12 mouse cellular contexts compared by ENCODE assay signal in the genomic region with DNA sequence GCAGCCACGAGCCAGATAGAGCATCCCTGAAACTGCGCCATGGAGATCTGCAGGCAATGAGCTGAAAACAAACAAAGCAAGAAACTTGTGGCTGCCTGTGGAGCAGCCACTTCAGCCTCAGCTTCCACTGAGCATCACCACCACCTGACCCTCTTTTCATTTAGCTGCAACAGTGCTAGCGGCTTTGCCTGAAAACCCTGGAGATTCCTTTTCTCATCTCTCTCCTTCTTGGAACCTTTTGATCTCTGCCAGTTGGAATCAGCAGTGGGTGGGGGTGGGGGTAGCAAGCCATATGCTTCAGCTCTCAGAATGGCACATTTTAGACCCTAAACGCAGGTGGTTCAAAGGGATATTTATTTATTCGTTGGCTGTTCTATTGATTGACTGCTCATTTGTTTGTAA.
DNase-seq lines count a peak whose midpoint lies in the region; ATAC-seq and TF ChIP-seq lines count a peak whose summit lies in the region.
"Had no signal": no experiment of that assay in that cellular context is flagged by ENCODE, and none has a peak within 500 bp of the region (broad histone marks: within the 10 kb centered on the region; RNA-seq: fewer than 3 reads in every experiment).

No protein-coding gene starts in this region.

- TF ChIP-seq CTCF in forebrain, postnatal 0 days (IDR thresholded peaks at IDR 0.05; ENCODE audit: low read depth), result no peak
- no peak for TF ChIP-seq CTCF in midbrain, postnatal 0 days (IDR thresholded peaks at IDR 0.05)

- H3K36me3 ChIP-seq in hindbrain, embryonic 13.5 days, result no peaks in the 10 kb centered on the region
- H3K36me3 ChIP-seq in hindbrain, embryonic 10.5 days, result no peaks in the 10 kb centered on the region
- no peaks in the 10 kb centered on the region for H3K36me3 ChIP-seq in forebrain, postnatal 0 days (ENCODE audit: insufficient read depth)
- H3K36me3 ChIP-seq in midbrain, postnatal 0 days (ENCODE audit: insufficient read depth, low read length), result no peaks in the 10 kb centered on the region
- H3K36me3 ChIP-seq in heart, embryonic 12.5 days, result no peaks in the 10 kb centered on the region

- H3K9me3 ChIP-seq in hindbrain, embryonic 13.5 days, result no peaks in the 10 kb centered on the region
- no peaks in the 10 kb centered on the region for H3K9me3 ChIP-seq in hindbrain, embryonic 10.5 days
- H3K9me3 ChIP-seq in forebrain, postnatal 0 days (ENCODE audit: low read length), result no peaks in the 10 kb centered on the region
- no peaks in the 10 kb centered on the region for H3K9me3 ChIP-seq in midbrain, postnatal 0 days (ENCODE audit: low read length)
- H3K9me3 ChIP-seq in heart, embryonic 12.5 days (replicated peaks), result no peaks in the 10 kb centered on the region

- H3K27me3 ChIP-seq in hindbrain, embryonic 13.5 days, result no peaks in the 10 kb centered on the region
- H3K27me3 ChIP-seq in hindbrain, embryonic 10.5 days (ENCODE audit: insufficient read depth, poor library complexity, severe bottlenecking), result no peaks in the 10 kb centered on the region
- H3K27me3 ChIP-seq in forebrain, postnatal 0 days (ENCODE audit: insufficient read depth, low read length), result no peaks in the 10 kb centered on the region
- no peaks in the 10 kb centered on the region for H3K27me3 ChIP-seq in midbrain, postnatal 0 days (ENCODE audit: insufficient read depth, low read length)
- no peaks in the 10 kb centered on the region for H3K27me3 ChIP-seq in heart, embryonic 12.5 days (replicated peaks)

- no peak overlapping the region for H3K4me3 ChIP-seq in hindbrain, embryonic 13.5 days
- H3K4me3 ChIP-seq in hindbrain, embryonic 10.5 days, result no peak overlapping the region
- H3K4me3 ChIP-seq in forebrain, postnatal 0 days (ENCODE audit: low read depth, low read length), result no peak overlapping the region
- H3K4me3 ChIP-seq in midbrain, postnatal 0 days (ENCODE audit: low read depth, low read length), result no peak overlapping the region
- H3K4me3 ChIP-seq in heart, embryonic 12.5 days, result no peak overlapping the region

- H3K27ac ChIP-seq in hindbrain, embryonic 13.5 days, result peak overlapping the region; percentile 55; the same call in 1 of the 2 replicates
- no peak overlapping the region for H3K27ac ChIP-seq in hindbrain, embryonic 10.5 days
- H3K27ac ChIP-seq in forebrain, postnatal 0 days (ENCODE audit: low read depth, low read length), result no peak overlapping the region
- H3K27ac ChIP-seq in midbrain, postnatal 0 days (ENCODE audit: low read depth, low read length), result no peak overlapping the region
- no peak overlapping the region for H3K27ac ChIP-seq in heart, embryonic 12.5 days (ENCODE audit: poor library complexity, severe bottlenecking)

- H3K9ac ChIP-seq in hindbrain, embryonic 13.5 days, result no peak overlapping the region
- no peak overlapping the region for H3K9ac ChIP-seq in forebrain, postnatal 0 days
- H3K9ac ChIP-seq in midbrain, postnatal 0 days (replicated peaks; ENCODE audit: low read length, poor library complexity, severe bottlenecking), result no peak overlapping the region
- H3K9ac ChIP-seq in heart, embryonic 12.5 days, result no peak overlapping the region

- H3K4me1 ChIP-seq in hindbrain, embryonic 13.5 days (replicated peaks), result peaks cover 14% of the 10 kb centered on the region
- H3K4me1 ChIP-seq in hindbrain, embryonic 10.5 days (replicated peaks), result peaks cover 9% of the 10 kb centered on the region
- H3K4me1 ChIP-seq in forebrain, postnatal 0 days (ENCODE audit: insufficient read depth), result peaks cover 12% of the 10 kb centered on the region
- 0 out of 2 replicates have a peak, but pooled peaks cover 9% of the 10 kb centered on the region for H3K4me1 ChIP-seq in midbrain, postnatal 0 days (ENCODE audit: insufficient read depth, low read length)
- H3K4me1 ChIP-seq in heart, embryonic 12.5 days (replicated peaks), result no peaks in the 10 kb centered on the region

- peak; percentile 40; the same call in 1 of the 2 replicates for ATAC-seq in hindbrain, embryonic 13.5 days (ENCODE audit: low FRiP score)
- peak; percentile 66; the same call in 1 of the 2 replicates for ATAC-seq in forebrain, postnatal 0 days
- ATAC-seq in midbrain, postnatal 0 days (ENCODE audit: low FRiP score), result no peak
- ATAC-seq in heart, embryonic 12.5 days (ENCODE audit: insufficient number of reproducible peaks, low FRiP score), result no peak
- ATAC-seq: CD4-positive, CD25-positive, alpha-beta regulatory T cell, adult 4 months; inflammation-experienced regulatory T-cells, adult 6 months had no signal

- no peak overlapping the region for H3K4me2 ChIP-seq in hindbrain, embryonic 13.5 days
- H3K4me2 ChIP-seq in forebrain, postnatal 0 days (ENCODE audit: low read depth), result no peak overlapping the region
- no peak overlapping the region for H3K4me2 ChIP-seq in midbrain, postnatal 0 days (ENCODE audit: low read depth, low read length, poor library complexity, severe bottlenecking)
- H3K4me2 ChIP-seq in heart, embryonic 12.5 days, result no peak overlapping the region

- DNase-seq in hindbrain, embryonic 10.5 days (ENCODE audit: low spot score), result no peak
- DNase-seq in cerebellum, postnatal 10 days, result peak; percentile 47 to 59
- no peak for DNase-seq in forebrain, postnatal 0 days
- peak; percentile 58 for DNase-seq in midbrain, postnatal 0 days (ENCODE audit: low spot score)
- DNase-seq in urinary bladder, postnatal 4 days (ENCODE audit: low spot score in 2 of 2), result no peak
- DNase-seq: adrenal gland, adult 8-10 months; embryo, embryonic 11 days; lung, postnatal 14 days had no signal

- 24% methylated on average over 5 of the region's 5 CpGs for WGBS in hindbrain, embryonic 13.5 days
- 22% methylated on average over 5 of the region's 5 CpGs for WGBS in hindbrain, embryonic 10.5 days
- WGBS in forebrain, postnatal 0 days, result 9% methylated on average over 5 of the region's 5 CpGs
- 20% methylated on average over 5 of the region's 5 CpGs for WGBS in midbrain, postnatal 0 days
- WGBS in heart, embryonic 12.5 days, result 30% methylated on average over 5 of the region's 5 CpGs

Comparison
In these comparisons a context has a peak if more than half of its experiments do, and no peak if none do; other contexts are left out.
1. ATAC-seq: peak in hindbrain, embryonic 13.5 days (single experiment) and forebrain, postnatal 0 days (single experiment); none in midbrain, postnatal 0 days (single experiment) and heart, embryonic 12.5 days (single experiment).
2. DNase-seq: peak in cerebellum, postnatal 10 days (2 of 2) and midbrain, postnatal 0 days (single experiment); none in hindbrain, embryonic 10.5 days (single experiment), forebrain, postnatal 0 days (single experiment) and urinary bladder, postnatal 4 days (0 of 2).